Mouse (Mus musculus): Measurements from ENCODE around the gene Sfmbt1.

- TF ChIP-seq CTCF (IDR thresholded peaks at IDR 0.05; ENCODE audit: borderline replicate concordance, control insufficient read depth, extremely low read depth, insufficient read depth, low read length, poor library complexity) (no peak), POLR2A (IDR thresholded peaks at IDR 0.05; ENCODE audit: control insufficient read depth, extremely low read depth, insufficient read depth, low read length, poor library complexity) (no peak)
Observed at GRCm38 (mm10) chr14:30743891-30744290, 29.2 kb downstream of the Sfmbt1 start.

All from thymus, adult 2 months (tissue).